Mouse (Mus musculus) monocyte, adult 2 months (primary cell): ENCODE data around the gene Mindy3.
A peak's percentile ranks its signal among the peaks of the same experiment; 100 is the strongest.

Experiments
- DNase-seq, 2 experiments: peaks; one replicate each; pipeline ENCODE4 v3.0.0; 2022; ENCODE audit warnings: low spot score in 2 of 2, low read depth in 1 of 2

Gene Mindy3

DNA sequence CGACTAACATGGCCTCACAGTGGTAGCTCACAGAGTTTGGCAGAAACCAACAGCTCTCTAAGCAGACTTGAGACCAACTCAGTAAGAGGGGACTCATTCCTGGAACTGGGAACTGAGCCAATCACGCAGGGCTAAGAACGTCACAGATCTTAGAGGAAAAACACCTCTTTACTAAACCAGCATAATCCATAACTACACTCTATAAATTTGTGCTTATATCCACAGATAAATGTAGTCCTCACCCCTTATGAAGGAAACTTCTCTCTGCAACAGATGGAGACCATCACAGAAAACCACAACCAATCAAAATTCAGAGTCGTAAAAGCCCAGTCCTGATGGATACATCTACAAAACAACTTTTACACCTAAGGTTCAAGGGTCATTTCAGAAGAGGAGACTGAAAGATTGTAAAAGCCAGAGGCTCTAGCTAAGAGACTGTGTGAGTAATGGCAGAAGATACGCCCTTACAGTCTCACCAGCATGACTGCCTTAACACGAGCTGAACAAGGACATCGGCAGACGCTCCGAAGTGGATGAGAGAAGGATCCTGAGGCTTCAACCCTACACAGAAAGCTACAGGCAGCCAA is 114.1 kb downstream of the Mindy3 start:
- no peak for DNase-seq

GRCm38 (mm10) chr2:12301431-12302170 is 117.7 kb downstream of the Mindy3 start, which contains the start of gene Itga8:
Gene Itga8 (minus strand): TSS chr2:12301922.
- peak in 1 of 2 experiments; percentile 62 for DNase-seq

- no peak for DNase-seq
Measured at GRCm38 (mm10) chr2:12300449-12301228, 118.6 kb downstream of the Mindy3 start.

GRCm38 (mm10) chr2:12297287-12297686 is 122.0 kb downstream of the Mindy3 start:
- DNase-seq: no peak
